Mouse (Mus musculus) skeletal muscle tissue, postnatal 0 days (tissue): Measurements from ENCODE around the gene Ctbs. TPM values are rescaled to one million over a fixed set of nuclear protein-coding genes. Genes with fewer than 3 reads are reported as not detected.

Experiments
- polyA plus RNA-seq: library from polyadenylated mRNA; unstranded; fragments of >200 nt; fragmentation: Nextera tagmentation; extraction: Ambion mirVana; gene quantifications from 2 replicates; pipeline ENCODE4 v1.2.1, GENCODE M21; 2015

Ctbs gene
- 8.8 and 9.6 TPM in 2 replicates for polyA plus RNA-seq

GRCm38 (mm10) chr3:146449745-146450250 is at the start of gene Ctbs:
TSS of gene Ctbs (plus strand) at chr3:146449795.

GRCm38 (mm10) chr3:146404311-146405201 is 45.0 kb upstream of the Ctbs start, which contains the start of gene Ssx2ip:
TSS of gene Ssx2ip (plus strand) at chr3:146404642.

GRCm38 (mm10) chr3:146499431-146500002 is 49.9 kb downstream of the Ctbs start, which contains the start of the genes Spata1 and Gng5:
TSS of gene Spata1 (minus strand) at chr3:146499753.
TSS of gene Gng5 (plus strand) at chr3:146499807.

Other genes with a start within 250 kb of the Ctbs start
- gene Lpar3, start 228.8 kb upstream of the Ctbs start, polyA plus RNA-seq: 0.45 and 0.77 TPM in 2 replicates
- 13.5 and 14.6 TPM in 2 replicates for gene Ssx2ip, start 45.2 kb upstream of the Ctbs start, polyA plus RNA-seq
- gene Spata1, start 50.0 kb downstream of the Ctbs start, polyA plus RNA-seq: 2.3 and 3.5 TPM in 2 replicates
- gene Gng5, start 50.0 kb downstream of the Ctbs start, polyA plus RNA-seq: 904 and 989 TPM in 2 replicates
- gene Rpf1, start 71.6 kb downstream of the Ctbs start, polyA plus RNA-seq: 27.6 and 29.6 TPM in 2 replicates
- gene Uox, start 120.6 kb downstream of the Ctbs start, polyA plus RNA-seq: 0.12 TPM in 1 of 2 replicates, not detected in the other
- gene Dnase2b, start 165.8 kb downstream of the Ctbs start, polyA plus RNA-seq: not detected in 2 replicates
- gene 4930503B20Rik, start 201.5 kb downstream of the Ctbs start, polyA plus RNA-seq: not detected in 2 replicates
- 0.79 and 1.4 TPM in 2 replicates for gene Samd13, start 235.8 kb downstream of the Ctbs start, polyA plus RNA-seq